Mouse (Mus musculus) cerebellum, adult 2 months (tissue): ENCODE data around the gene Gm44579.

ENCODE experiments used
- CTCF ChIP-seq: fragments of 200-500 bp; IDR thresholded peaks from 2 replicates; pipeline ENCODE4 v1.5.1; 2011; ENCODE audit warnings: low read depth, mild to moderate bottlenecking, control low read depth, low read length, moderate library complexity, borderline replicate concordance; ENCODE audit not compliant: insufficient read depth
- POLR2A ChIP-seq: fragments of 200-500 bp; IDR thresholded peaks from 2 replicates; pipeline ENCODE4 v1.6.1; 2011; ENCODE audit warnings: low read length, control low read depth, borderline replicate concordance; ENCODE audit not compliant: insufficient read depth

GRCm38 (mm10) chr15:98170365-98170764 is 50.4 kb downstream of the Gm44579 start:
- TF ChIP-seq CTCF (no peak), POLR2A (no peak)
